Mouse (Mus musculus): ENCODE data around the gene Twf2.

- no peak for TF ChIP-seq CTCF (IDR thresholded peaks at IDR 0.05)
- TF ChIP-seq EP300 (IDR thresholded peaks at IDR 0.05; ENCODE audit: insufficient read depth, low read depth, low read length): no peak; the same call in 1 of the 2 replicates
- no peak for TF ChIP-seq POLR2A (IDR thresholded peaks at IDR 0.05; ENCODE audit: insufficient read depth, low read depth, low read length)
These were observed 10.9 kb upstream of the Twf2 start for GRCm38 (mm10) chr9:106192024-106192423.
